Mouse (Mus musculus) liver, adult 2 months (tissue): ENCODE measurements at regions not wholly inside any gene's neighbourhood (a gene's known extent, or its start where the extent isn't known, plus 50 kb on each side); places are given as distances from the start of the nearest gene placed in this dataset.

Experiments
- DNase-seq: peaks from one replicate; pipeline ENCODE4 v3.0.0-alpha.2; 2011; ENCODE audit warnings: low read depth, low spot score; ENCODE audit errors: extremely low read depth
- H3K27ac ChIP-seq: fragments of 200-500 bp; replicated peaks from 2 replicates; pipeline ENCODE4 v1.5.1; 2012; ENCODE audit warnings: low read depth, mild to moderate bottlenecking, control low read depth, inconsistent platforms, low read length; ENCODE audit not compliant: insufficient read depth
- H3K27me3 ChIP-seq: fragments of 200-500 bp; 2 replicates; pipeline ENCODE4 v1.6.1; 2012; ENCODE audit warnings: mild to moderate bottlenecking, moderate library complexity, low read length, inconsistent platforms; ENCODE audit not compliant: control insufficient read depth, insufficient read depth
- H3K36me3 ChIP-seq: fragments of 200-500 bp; 2 replicates; pipeline ENCODE4 v1.6.1; 2012; ENCODE audit warnings: low read length, inconsistent platforms; ENCODE audit not compliant: control insufficient read depth, insufficient read depth
- H3K4me1 ChIP-seq: fragments of 200-500 bp; 2 replicates; pipeline ENCODE4 v1.6.1; 2011; ENCODE audit warnings: low read length; ENCODE audit not compliant: control insufficient read depth, insufficient read depth
- H3K4me3 ChIP-seq: fragments of 200-500 bp; 2 replicates; pipeline ENCODE4 v1.5.1; 2011; ENCODE audit warnings: low read depth, mild to moderate bottlenecking, control low read depth, low read length, moderate library complexity; ENCODE audit not compliant: insufficient read depth
- H3K79me2 ChIP-seq: fragments of 200-500 bp; 2 replicates; pipeline ENCODE4 v1.6.1; 2012; ENCODE audit warnings: inconsistent platforms, mild to moderate bottlenecking, low read length, moderate library complexity; ENCODE audit not compliant: control insufficient read depth, insufficient read depth
- H3K9ac ChIP-seq: fragments of 200-500 bp; 2 replicates; pipeline ENCODE4 v1.6.1; 2012; ENCODE audit warnings: low read depth, mild to moderate bottlenecking, control low read depth, inconsistent platforms, low read length
- CTCF ChIP-seq: fragments of 200-500 bp; IDR thresholded peaks from 2 replicates; pipeline ENCODE4 v1.5.1; 2011; ENCODE audit warnings: low read depth, low read length, control low read depth
- POLR2A ChIP-seq: fragments of 200-500 bp; IDR thresholded peaks from 2 replicates; pipeline ENCODE4 v1.6.1; 2011; ENCODE audit warnings: low read length, control low read depth; ENCODE audit not compliant: insufficient read depth; ENCODE audit errors: extremely low read depth
- WGBS: fragments of 180-500 bp; shearing (Covaris S2); methylation state at CpG from one replicate; pipeline ENCODE4 v1.1.7; 2018; 5-methylcytosine and 5-hydroxymethylcytosine counted together

GRCm38 (mm10) chr6:39258656-39259055, 52.1 kb upstream of the Kdm7a start:
- Histone ChIP-seq H3K4me3 (no peak overlapping the region), H3K79me2 (no peaks in the 10 kb centered on the region), H3K9ac (no peak overlapping the region), H3K27ac (no peak overlapping the region), H3K36me3 (no peaks in the 10 kb centered on the region), H3K27me3 (peaks cover 2% of the 10 kb centered on the region; the same call in 1 of the 2 replicates), H3K4me1 (no peaks in the 10 kb centered on the region)
- no peak for TF ChIP-seq POLR2A
- TF ChIP-seq CTCF, result no peak
- no peak for DNase-seq
- WGBS, result 94% methylated on average over 4 of the region's 4 CpGs

- no peak overlapping the region for H3K4me3 ChIP-seq
- H3K27me3 ChIP-seq, result peaks cover 2% of the 10 kb centered on the region; the same call in 1 of the 2 replicates
- no peak overlapping the region for H3K9ac ChIP-seq
- H3K79me2 ChIP-seq, result no peaks in the 10 kb centered on the region
- TF ChIP-seq POLR2A (no peak), CTCF (no peak)
- H3K27ac ChIP-seq, result no peak overlapping the region
- no peaks in the 10 kb centered on the region for H3K4me1 ChIP-seq
- DNase-seq, result no peak
- no peaks in the 10 kb centered on the region for H3K36me3 ChIP-seq
- WGBS, result 49% methylated on average over 7 of the region's 7 CpGs
Observed at GRCm38 (mm10) chr6:39257667-39258395, 51.2 kb upstream of the Kdm7a start.

GRCm38 (mm10) chr6:39257111-39257571, 50.6 kb upstream of the Kdm7a start:
- Histone ChIP-seq H3K36me3 (no peaks in the 10 kb centered on the region), H3K9ac (peak overlapping the region; percentile 20; the same call in 1 of the 2 replicates), H3K4me3 (peak overlapping the region; percentile 69), H3K4me1 (no peaks in the 10 kb centered on the region), H3K79me2 (no peaks in the 10 kb centered on the region), H3K27me3 (peaks cover 2% of the 10 kb centered on the region; the same call in 1 of the 2 replicates), H3K27ac (no peak overlapping the region)
- no peak for DNase-seq
- 11% methylated on average over 18 of the region's 18 CpGs for WGBS
- TF ChIP-seq CTCF, result no peak
- TF ChIP-seq POLR2A, result no peak

GRCm38 (mm10) chr6:39256304-39257103, 49.9 kb upstream of the Kdm7a start:
- Histone ChIP-seq H3K4me1 (no peaks in the 10 kb centered on the region), H3K36me3 (no peaks in the 10 kb centered on the region), H3K79me2 (no peaks in the 10 kb centered on the region), H3K9ac (peak overlapping the region; percentile 63), H3K4me3 (peak overlapping the region; percentile 69), H3K27me3 (peaks cover 2% of the 10 kb centered on the region; the same call in 1 of the 2 replicates), H3K27ac (no peak overlapping the region)
- 9% methylated on average over 48 of the region's 48 CpGs for WGBS
- TF ChIP-seq POLR2A (no peak), CTCF (no peak)
- DNase-seq, result no peak
